Mouse (Mus musculus) kidney, postnatal 36 days (tissue): ENCODE data around the gene Rgs6.
A peak's percentile ranks its signal among the peaks of the same experiment; 100 is the strongest.

Source experiments
- DNase-seq, 2 experiments: peaks; one replicate each; pipeline ENCODE4 v3.0.0; 2021 to 2022; ENCODE audit warnings: mixed read lengths in 2 of 2

The Rgs6 gene

GRCm38 (mm10) chr12:83209461-83209860, 621.4 kb downstream of the Rgs6 start:
- DNase-seq: peak in 1 of 2 experiments; percentile 23

GRCm38 (mm10) chr12:83210294-83210693, 622.2 kb downstream of the Rgs6 start:
- DNase-seq: no peak

- DNase-seq: no peak
Observed at GRCm38 (mm10) chr12:83210735-83211134, 622.6 kb downstream of the Rgs6 start.

- DNase-seq: no peak
Observed at GRCm38 (mm10) chr12:83211146-83211822, 623.2 kb downstream of the Rgs6 start.
